Mouse (Mus musculus) CH12.LX (cell line): ENCODE results near the gene Parp4. TPM values are rescaled to one million over a fixed set of nuclear protein-coding genes. Genes with fewer than 3 reads are reported as not detected.

ENCODE experiments used
- DNase-seq: peaks from one replicate; pipeline ENCODE4 v3.0.0-alpha.2; 2013; ENCODE audit errors: extremely low read depth
- H3K27ac ChIP-seq: 2 replicates; pipeline ENCODE4 v1.5.1; 2012; ENCODE audit warnings: low read depth, mild to moderate bottlenecking, control low read depth, moderate library complexity; ENCODE audit not compliant: insufficient read depth
- H3K27me3 ChIP-seq: replicated peaks from 2 replicates; pipeline ENCODE3; 2012; ENCODE audit warnings: inconsistent platforms
- H3K36me3 ChIP-seq, 2 experiments: replicated peaks in 1 of 2; 2 replicates each; pipeline versions ENCODE3 to v1.6.1; 2012; ENCODE audit warnings: inconsistent platforms in 1 of 2, low read length in 1 of 2, mild to moderate bottlenecking in 1 of 2, mixed read lengths in 1 of 2, moderate library complexity in 1 of 2; ENCODE audit not compliant: control insufficient read depth in 1 of 2, insufficient read depth in 1 of 2
- H3K4me1 ChIP-seq, 2 experiments: 2 replicates each; pipeline ENCODE4 v1.6.1; 2012; ENCODE audit warnings: inconsistent platforms in 1 of 2, moderate library complexity in 1 of 2; ENCODE audit not compliant: insufficient read depth in 2 of 2, control insufficient read depth in 1 of 2
- H3K4me2 ChIP-seq: 2 replicates; pipeline ENCODE4 v1.6.1; 2012; ENCODE audit warnings: low read depth, mild to moderate bottlenecking, control low read depth; ENCODE audit not compliant: poor library complexity, insufficient read depth, severe bottlenecking
- H3K4me3 ChIP-seq, 3 experiments: fragments of 150-350 bp in 1 of 3; sonication (generic) in 1 of 3; replicated peaks in 1 of 3; 2 replicates each; pipeline versions ENCODE3 to v1.5.1; 2011 to 2012; ENCODE audit warnings: low read depth in 2 of 3, low read length in 2 of 3, mild to moderate bottlenecking in 2 of 3, moderate library complexity in 2 of 3, control low read depth in 1 of 3, improper control_type of control experiment in 1 of 3, inconsistent platforms in 1 of 3, mixed read lengths in 1 of 3; ENCODE audit not compliant: poor library complexity in 1 of 3
- H3K79me2 ChIP-seq: replicated peaks from 2 replicates; pipeline ENCODE4 v1.6.1; 2012; ENCODE audit warnings: mild to moderate bottlenecking, moderate library complexity; ENCODE audit not compliant: control insufficient read depth, poor library complexity, insufficient read depth, severe bottlenecking; ENCODE audit errors: extremely low read depth
- H3K9ac ChIP-seq: 2 replicates; pipeline ENCODE4 v1.6.1; 2012; ENCODE audit warnings: low read depth, mild to moderate bottlenecking, control low read depth, moderate library complexity; ENCODE audit not compliant: insufficient read depth
- H3K9me3 ChIP-seq: replicated peaks from 2 replicates; pipeline ENCODE3; 2012; ENCODE audit warnings: low read length, inconsistent platforms, mixed read lengths
- BHLHE40 ChIP-seq: IDR thresholded peaks from 2 replicates; pipeline ENCODE4 v1.6.1; 2011; ENCODE audit warnings: mild to moderate bottlenecking, low read depth, low read length, improper control_type of control experiment
- CHD1 ChIP-seq: IDR thresholded peaks from 2 replicates; pipeline ENCODE4 v1.6.1; 2012; ENCODE audit warnings: low read depth, low read length, improper control_type of control experiment, inconsistent platforms
- CHD2 ChIP-seq: IDR thresholded peaks from 2 replicates; pipeline ENCODE4 v1.6.1; 2011; ENCODE audit warnings: low read length, improper control_type of control experiment
- CTCF ChIP-seq, 2 experiments: IDR thresholded peaks in 1 of 2; conservative IDR thresholded peaks in 1 of 2; 2 replicates each; pipeline ENCODE4 v1.5.1; 2011 to 2012; ENCODE audit warnings: low read depth in 2 of 2, low read length in 2 of 2, improper control_type of control experiment in 1 of 2, inconsistent platforms in 1 of 2, mild to moderate bottlenecking in 1 of 2, moderate library complexity in 1 of 2
- E2F4 ChIP-seq: IDR thresholded peaks from 2 replicates; pipeline ENCODE4 v1.6.1; 2011; ENCODE audit warnings: low read depth, low read length, improper control_type of control experiment; ENCODE audit not compliant: insufficient replicate concordance
- ELF1 ChIP-seq: IDR thresholded peaks from 2 replicates; pipeline ENCODE4 v1.6.1; 2014; ENCODE audit warnings: low read depth, mild to moderate bottlenecking, inconsistent platforms, low read length, improper control_type of control experiment
- EP300 ChIP-seq: IDR thresholded peaks from 2 replicates; pipeline ENCODE4 v1.6.1; 2011; ENCODE audit warnings: low read length, improper control_type of control experiment
- ETS1 ChIP-seq: conservative IDR thresholded peaks from 2 replicates; pipeline ENCODE4 v1.6.1; 2012; ENCODE audit warnings: low read depth, mild to moderate bottlenecking, inconsistent platforms, low read length, improper control_type of control experiment, moderate library complexity
- GABPA ChIP-seq: IDR thresholded peaks from 2 replicates; pipeline ENCODE4 v1.6.1; 2012; ENCODE audit warnings: low read depth, low read length, improper control_type of control experiment, inconsistent platforms; ENCODE audit not compliant: insufficient replicate concordance
- HCFC1 ChIP-seq: IDR thresholded peaks from 2 replicates; pipeline ENCODE4 v1.6.1; 2012; ENCODE audit warnings: low read depth, mild to moderate bottlenecking, inconsistent platforms, low read length, improper control_type of control experiment
- IRF4 ChIP-seq: IDR thresholded peaks from 2 replicates; pipeline ENCODE4 v1.6.1; 2014; ENCODE audit warnings: low read depth, mild to moderate bottlenecking, inconsistent platforms, low read length, improper control_type of control experiment
- JUN ChIP-seq: IDR thresholded peaks from 2 replicates; pipeline ENCODE4 v1.6.1; 2011; ENCODE audit warnings: low read depth, mild to moderate bottlenecking, low read length, improper control_type of control experiment, moderate library complexity; ENCODE audit not compliant: insufficient read depth
- JUND ChIP-seq: conservative IDR thresholded peaks from 2 replicates; pipeline ENCODE4 v1.6.1; 2011; ENCODE audit warnings: low read depth, low read length, improper control_type of control experiment
- KAT2A ChIP-seq: IDR thresholded peaks from 2 replicates; pipeline ENCODE4 v1.6.1; 2012; ENCODE audit warnings: low read length, improper control_type of control experiment, inconsistent platforms; ENCODE audit not compliant: insufficient replicate concordance
- MAX ChIP-seq: IDR thresholded peaks from 2 replicates; pipeline ENCODE4 v1.6.1; 2011; ENCODE audit warnings: low read length, improper control_type of control experiment
- MAZ ChIP-seq: IDR thresholded peaks from 2 replicates; pipeline ENCODE4 v1.6.1; 2012; ENCODE audit warnings: low read depth, mild to moderate bottlenecking, inconsistent platforms, low read length, improper control_type of control experiment, moderate library complexity
- MEF2A ChIP-seq: IDR thresholded peaks from 2 replicates; pipeline ENCODE4 v1.6.1; 2014; ENCODE audit warnings: low read depth, mild to moderate bottlenecking, inconsistent platforms, low read length, improper control_type of control experiment, borderline replicate concordance
- MYC ChIP-seq: IDR thresholded peaks from 2 replicates; pipeline ENCODE4 v1.6.1; 2011; ENCODE audit warnings: low read depth, mild to moderate bottlenecking, improper control_type of control experiment, low read length
- NELFE ChIP-seq: IDR thresholded peaks from 2 replicates; pipeline ENCODE4 v1.6.1; 2011; ENCODE audit warnings: low read depth, low read length, improper control_type of control experiment
- NRF1 ChIP-seq: IDR thresholded peaks from 2 replicates; pipeline ENCODE4 v1.6.1; 2014; ENCODE audit warnings: low read depth, mild to moderate bottlenecking, inconsistent platforms, low read length, improper control_type of control experiment, moderate library complexity
- PAX5 ChIP-seq: IDR thresholded peaks from 2 replicates; pipeline ENCODE4 v1.6.1; 2012; ENCODE audit warnings: low read length, inconsistent platforms, mixed read lengths
- POLR2AphosphoS2 ChIP-seq: IDR thresholded peaks from 2 replicates; pipeline ENCODE4 v1.6.1; 2011; ENCODE audit warnings: low read depth, low read length, improper control_type of control experiment
- RAD21 ChIP-seq: IDR thresholded peaks from 2 replicates; pipeline ENCODE4 v1.6.1; 2011; ENCODE audit warnings: low read depth, mild to moderate bottlenecking, low read length, improper control_type of control experiment, moderate library complexity
- RCOR1 ChIP-seq: conservative IDR thresholded peaks from 2 replicates; pipeline ENCODE4 v1.6.1; 2012; ENCODE audit warnings: low read depth, mild to moderate bottlenecking, inconsistent platforms, low read length, improper control_type of control experiment
- SIN3A ChIP-seq: IDR thresholded peaks from 2 replicates; pipeline ENCODE4 v1.6.1; 2012; ENCODE audit warnings: low read length, improper control_type of control experiment, inconsistent platforms
- SMC3 ChIP-seq: IDR thresholded peaks from 2 replicates; pipeline ENCODE4 v1.6.1; 2011; ENCODE audit warnings: low read depth, low read length, improper control_type of control experiment
- TBP ChIP-seq: conservative IDR thresholded peaks from 2 replicates; pipeline ENCODE4 v1.6.1; 2011; ENCODE audit warnings: low read depth, low read length, improper control_type of control experiment
- TCF12 ChIP-seq: IDR thresholded peaks from 2 replicates; pipeline ENCODE4 v1.6.1; 2014; ENCODE audit warnings: low read depth, mild to moderate bottlenecking, inconsistent platforms, low read length, improper control_type of control experiment
- UBTF ChIP-seq: IDR thresholded peaks from 2 replicates; pipeline ENCODE4 v1.6.1; 2012; ENCODE audit warnings: low read depth, mild to moderate bottlenecking, inconsistent platforms, low read length, improper control_type of control experiment, moderate library complexity
- USF1 ChIP-seq: IDR thresholded peaks from 2 replicates; pipeline ENCODE4 v1.6.1; 2014; ENCODE audit warnings: low read depth, mild to moderate bottlenecking, inconsistent platforms, low read length, improper control_type of control experiment
- USF2 ChIP-seq: conservative IDR thresholded peaks from 2 replicates; pipeline ENCODE4 v1.6.1; 2011; ENCODE audit warnings: low read depth, low read length, improper control_type of control experiment
- ZC3H11A ChIP-seq: IDR thresholded peaks from 2 replicates; pipeline ENCODE4 v1.6.1; 2012; ENCODE audit warnings: low read depth, mild to moderate bottlenecking, inconsistent platforms, low read length, improper control_type of control experiment
- ZKSCAN1 ChIP-seq: IDR thresholded peaks from 2 replicates; pipeline ENCODE4 v1.6.1; 2012; ENCODE audit warnings: low read depth, inconsistent platforms, low read length, improper control_type of control experiment, borderline replicate concordance
- ZMIZ1 ChIP-seq: IDR thresholded peaks from 2 replicates; pipeline ENCODE4 v1.6.1; 2012; ENCODE audit warnings: low read depth, mild to moderate bottlenecking, inconsistent platforms, low read length, improper control_type of control experiment
- ZNF384 ChIP-seq: IDR thresholded peaks from 2 replicates; pipeline ENCODE4 v1.6.1; 2012; ENCODE audit warnings: low read depth, low read length, improper control_type of control experiment, inconsistent platforms
- dilution Hi-C: fragments of 300-500 bp; cut with MboI; formaldehyde crosslinking; loops from 2 replicates; pipeline ENCODE4 v1.14.3; 2020; ENCODE audit warnings: low sequenced_read_pairs; ENCODE audit not compliant: extremely low pct_unique_long_range_greater_than_20kb, extremely low pct_ligation_motif_present
- in situ Hi-C: fragments of 300-500 bp; cut with MboI; formaldehyde crosslinking; loops from 3 replicates; pipeline ENCODE4 v1.14.3; 2019; ENCODE audit warnings: low sequenced_read_pairs, low pct_ligation_motif_present, low pct_unique_long_range_greater_than_20kb, mixed read lengths
- polyA plus RNA-seq: library from polyadenylated mRNA; unstranded; fragments of >175 nt; gene quantifications from 2 replicates; pipeline ENCODE4 v1.2.1, GENCODE M21; 2012; ENCODE audit warnings: low read depth; ENCODE audit not compliant: insufficient read length
- total RNA-seq, 2 experiments: library from RNA; depleted of rRNA; stranded (reverse); fragments of 300-350 nt in 1 of 2; fragments of >200 nt in 1 of 2; gene quantifications; 2 replicates each; pipeline ENCODE4 v1.2.3; 2012 to 2014

Gene Parp4
- total and polyA plus RNA-seq, 3 experiments: 6.1 to 13.0 (median 10.2) TPM

- in situ Hi-C loops: no loop called here
Measured at GRCm38 (mm10) chr14:56598759-56599158, 23.3 kb downstream of the Parp4 start.

GRCm38 (mm10) chr14:56602069-56602468 is 26.6 kb downstream of the Parp4 start:
- TF ChIP-seq MAX (no peak), SIN3A (no peak), ZNF384 (no peak)
- dilution Hi-C loops: no loop called here
- Histone ChIP-seq H3K79me2 (no peaks in the 10 kb centered on the region), H3K27ac (no peak overlapping the region), H3K4me3 (no peak overlapping the region), H3K27me3 (no peaks in the 10 kb centered on the region), H3K9ac (no peak overlapping the region), H3K36me3 (peaks cover 52 to 84% of the 10 kb centered on the region in 2 experiments), H3K4me2 (no peak overlapping the region), H3K4me1 (no peaks in the 10 kb centered on the region; a peak in 1 of 4 replicates), H3K9me3 (no peaks in the 10 kb centered on the region)
- DNase-seq: no peak
- in situ Hi-C loops: no loop called here

More at GRCm38 (mm10) chr14:56598759-56599158, 23.3 kb downstream of the Parp4 start:
- Histone ChIP-seq H3K9ac (no peak overlapping the region), H3K27me3 (no peaks in the 10 kb centered on the region), H3K36me3 (peaks cover 64 to 90% of the 10 kb centered on the region in 2 experiments), H3K4me3 (no peak overlapping the region), H3K4me1 (no peaks in the 10 kb centered on the region; a peak in 1 of 4 replicates), H3K79me2 (no peaks in the 10 kb centered on the region), H3K27ac (no peak overlapping the region), H3K4me2 (no peak overlapping the region), H3K9me3 (no peaks in the 10 kb centered on the region)
- TF ChIP-seq NRF1 (no peak), E2F4 (no peak), ZNF384 (no peak), TBP (no peak), JUN (no peak), MEF2A (no peak), RCOR1 (no peak), GABPA (no peak), USF2 (peak; percentile 35), USF1 (peak; percentile 51), CHD1 (no peak), HCFC1 (no peak), MYC (0 out of 2 replicates have a peak, but pooled peaks have one; percentile 40), ZC3H11A (no peak), EP300 (no peak), KAT2A (no peak), IRF4 (no peak), NELFE (no peak), RAD21 (peak; percentile 25), TCF12 (no peak), JUND (no peak), MAX (peak; percentile 58; the same call in 1 of the 2 replicates), MAZ (0 out of 2 replicates have a peak, but pooled peaks have one; percentile 24), BHLHE40 (no peak), ZMIZ1 (no peak), ETS1 (no peak), SMC3 (peak; percentile 67), CTCF (conservative IDR thresholded peaks at IDR 0.05 in 1 of 2, IDR thresholded peaks at IDR 0.05 in 1 of 2; ENCODE audit: low read depth in 2 of 2, low read length in 2 of 2) (peak; percentile 75 to 79), ELF1 (no peak), PAX5 (no peak), ZKSCAN1 (no peak), POLR2AphosphoS2 (no peak), UBTF (no peak), CHD2 (no peak)
- dilution Hi-C loops: no loop called here
- DNase-seq: peak; percentile 65
